Mouse (Mus musculus): Measurements from ENCODE around the gene Cd72.

The Cd72 gene

DNA sequence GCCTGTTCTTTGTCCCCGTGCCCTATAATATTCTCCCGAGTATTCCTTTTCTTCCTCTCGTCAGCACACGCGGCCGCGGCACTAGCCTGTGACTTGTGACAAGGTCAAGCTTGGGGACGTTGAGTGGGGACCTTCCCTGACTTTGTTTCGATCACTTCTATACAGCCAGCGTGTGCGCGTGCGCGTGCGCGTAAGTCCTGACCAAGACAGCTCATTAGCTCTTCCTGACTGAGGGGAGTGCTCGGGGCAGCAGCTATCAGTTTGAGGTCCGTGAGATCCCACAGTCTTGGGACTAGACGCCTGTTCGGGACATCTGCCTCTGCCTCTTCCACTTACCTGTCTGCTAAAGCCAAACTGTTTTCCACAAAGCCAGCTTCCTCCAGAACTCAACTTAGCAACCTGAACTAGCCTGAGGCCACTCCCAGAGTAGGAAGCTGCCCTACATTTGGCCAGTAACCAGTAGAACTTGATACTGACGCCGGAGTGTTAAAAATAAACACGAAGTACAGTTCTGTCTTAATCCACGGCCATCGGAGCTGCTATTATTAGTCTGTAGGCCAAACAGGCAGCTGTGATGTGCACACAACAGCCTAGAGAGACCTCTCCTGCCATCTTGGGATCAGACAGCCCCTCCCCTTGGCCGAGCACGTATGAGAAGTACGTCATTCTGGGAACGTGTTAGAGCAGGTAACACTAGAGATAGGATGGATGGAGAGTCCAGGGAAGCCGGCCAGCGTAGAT is 54.9 kb downstream of the Cd72 start:
- no peak for DNase-seq

- DNase-seq: peak; percentile 55
Measured at GRCm38 (mm10) chr4:43398829-43399331, 55.5 kb downstream of the Cd72 start.

- DNase-seq: no peak
Measured at GRCm38 (mm10) chr4:43398014-43398413, 56.4 kb downstream of the Cd72 start.

Measured in right cerebral cortex, postnatal 4 days (tissue).